Mouse (Mus musculus) heart, postnatal 0 days (tissue): ENCODE measurements around the gene Gabrb2. TPM values are rescaled to one million over a fixed set of nuclear protein-coding genes. Genes with fewer than 3 reads are reported as not detected.
A peak's percentile ranks its signal among the peaks of the same experiment; 100 is the strongest.

ENCODE experiments used
- ATAC-seq: fragments of 200-750 bp; cut with Nextera tagmentation; 2 replicates; pipeline ENCODE4 v1.8.0; 2017; ENCODE audit warnings: low read depth, moderate number of reproducible peaks, moderate library complexity; ENCODE audit not compliant: insufficient read depth
- DNase-seq: peaks from one replicate; pipeline ENCODE4 v3.0.0-alpha.2; 2016; ENCODE audit warnings: low spot score
- H3K27ac ChIP-seq: fragments of 300-500 bp; sonication (generic); 2 replicates; pipeline ENCODE4 v1.5.1; 2014; ENCODE audit warnings: low read depth, mild to moderate bottlenecking
- H3K27me3 ChIP-seq: fragments of 300-500 bp; sonication (generic); 2 replicates; pipeline ENCODE4 v1.6.1; 2014; ENCODE audit warnings: low read length, mixed read lengths; ENCODE audit not compliant: control insufficient read depth, insufficient read depth
- H3K36me3 ChIP-seq: fragments of 300-500 bp; sonication (generic); replicated peaks from 2 replicates; pipeline ENCODE4 v1.6.1; 2014; ENCODE audit warnings: low read length, mixed read lengths; ENCODE audit not compliant: control insufficient read depth, insufficient read depth
- H3K4me1 ChIP-seq: fragments of 300-500 bp; sonication (generic); 2 replicates; pipeline ENCODE4 v1.6.1; 2014; ENCODE audit warnings: antibody characterized with exemption; ENCODE audit not compliant: control insufficient read depth, insufficient read depth
- H3K4me2 ChIP-seq: fragments of 300-500 bp; sonication (generic); 2 replicates; pipeline ENCODE4 v1.6.1; 2014; ENCODE audit warnings: low read depth, mild to moderate bottlenecking, low read length, moderate library complexity
- H3K4me3 ChIP-seq: fragments of 300-500 bp; sonication (generic); 2 replicates; pipeline ENCODE4 v1.5.1; 2014; ENCODE audit warnings: low read depth, low read length
- H3K9ac ChIP-seq: fragments of 300-500 bp; sonication (generic); replicated peaks from 2 replicates; pipeline ENCODE4 v1.6.1; 2014; ENCODE audit warnings: low read depth, low read length, mixed read lengths
- H3K9me3 ChIP-seq: fragments of 300-500 bp; sonication (generic); replicated peaks from 2 replicates; pipeline ENCODE4 v1.6.1; 2016; ENCODE audit warnings: low read length; ENCODE audit not compliant: control insufficient read depth
- CTCF ChIP-seq: IDR thresholded peaks from 2 replicates; pipeline ENCODE4 v1.5.1; 2016; ENCODE audit warnings: antibody characterized with exemption, control low read depth, low read depth
- EP300 ChIP-seq: IDR thresholded peaks from 2 replicates; pipeline ENCODE4 v1.6.1; 2016; ENCODE audit warnings: antibody characterized with exemption, low read depth
- WGBS: fragments of 180-500 bp; shearing (Covaris S2); extraction: QIAGEN DNeasy Blood & Tissue Kit; methylation state at CpG from one replicate; pipeline ENCODE4 v1.1.7; 2014; 5-methylcytosine and 5-hydroxymethylcytosine counted together
- polyA plus RNA-seq: library from polyadenylated mRNA; unstranded; fragments of >200 nt; fragmentation: Nextera tagmentation; extraction: Ambion mirVana; gene quantifications from 2 replicates; pipeline ENCODE4 v1.2.1, GENCODE M21; 2015
- total RNA-seq: library from RNA; depleted of rRNA; stranded (reverse); fragments of >200 nt; gene quantifications from 2 replicates; pipeline ENCODE4 v1.2.3, GENCODE M21; 2014; ENCODE audit warnings: low replicate concordance

The Gabrb2 gene
- total and polyA plus RNA-seq, 2 experiments from 2014 or later: 0.11 to 0.18 TPM

- TF ChIP-seq CTCF: no peak
- TF ChIP-seq EP300: no peak
- Histone ChIP-seq H3K9me3 (no peaks in the 10 kb centered on the region), H3K27me3 (no peaks in the 10 kb centered on the region), H3K4me1 (no peaks in the 10 kb centered on the region), H3K36me3 (no peaks in the 10 kb centered on the region), H3K27ac (no peak overlapping the region), H3K4me2 (peak overlapping the region; percentile 96), H3K4me3 (peak overlapping the region; percentile 61), H3K9ac (peak overlapping the region; percentile 41)
- ATAC-seq (peak; percentile 57), DNase-seq (no peak)
- 0% methylated on average over 24 of the region's 40 CpGs for WGBS
Measured at GRCm38 (mm10) chr11:42419791-42420633, 455 bp downstream of the Gabrb2 start.

DNA sequence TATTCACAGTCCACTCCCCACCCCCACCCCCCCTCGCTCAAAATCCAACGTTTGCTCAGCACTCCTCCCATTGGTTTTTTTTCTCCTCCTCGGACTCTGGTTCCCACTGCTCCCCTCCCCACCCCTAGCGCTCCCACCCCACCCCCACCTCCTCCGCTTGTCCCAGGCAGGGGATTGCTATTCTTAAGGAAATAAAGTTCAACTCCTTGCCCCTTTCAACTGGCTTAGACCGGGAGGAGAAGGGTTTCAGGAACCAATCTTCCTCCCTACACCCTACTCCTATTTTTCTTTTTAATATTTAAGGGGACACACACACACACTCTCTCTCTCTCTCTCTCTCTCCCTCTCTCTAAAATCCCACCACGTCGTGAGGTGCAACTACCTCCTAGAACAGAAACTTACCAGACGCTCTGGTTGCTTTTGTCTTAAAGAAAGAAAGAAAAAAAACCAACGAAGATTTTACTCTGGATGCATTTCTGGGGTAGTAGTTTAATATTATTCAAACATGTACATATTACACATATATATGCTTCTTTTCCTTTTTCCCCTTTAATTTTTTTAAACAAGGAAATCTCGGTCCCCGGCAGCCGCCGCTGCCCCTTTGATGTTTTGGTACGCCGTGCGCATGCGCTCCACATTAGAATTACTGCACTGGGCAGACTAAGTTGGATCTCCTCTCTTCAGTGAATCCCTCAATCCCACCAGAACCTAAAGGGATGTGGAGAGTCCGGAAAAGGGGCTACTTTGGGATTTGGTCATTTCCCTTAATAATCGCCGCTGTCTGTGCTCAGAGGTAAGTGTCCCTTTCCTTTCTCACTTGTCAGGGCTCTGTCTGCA is 1.3 kb downstream of the Gabrb2 start:
- no peak overlapping the region for H3K27ac ChIP-seq
- no peaks in the 10 kb centered on the region for H3K36me3 ChIP-seq
- DNase-seq (peak; percentile 35), ATAC-seq (peak; percentile 24; the same call in 1 of the 2 replicates)
- H3K9me3 ChIP-seq: no peaks in the 10 kb centered on the region
- TF ChIP-seq EP300: no peak
- TF ChIP-seq CTCF: no peak
- no peaks in the 10 kb centered on the region for H3K4me1 ChIP-seq
- H3K4me2 ChIP-seq: peak overlapping the region; percentile 96
- WGBS: under 1% methylated on average over 21 of the region's 21 CpGs
- peak overlapping the region; percentile 41 for H3K9ac ChIP-seq
- H3K27me3 ChIP-seq: no peaks in the 10 kb centered on the region
- peak overlapping the region; percentile 61 for H3K4me3 ChIP-seq

- H3K4me3 ChIP-seq: no peak overlapping the region
- TF ChIP-seq EP300 (no peak), CTCF (peak; percentile 76)
- ATAC-seq (no peak), DNase-seq (peak; percentile 22)
- H3K4me2 ChIP-seq: no peak overlapping the region
- H3K36me3 ChIP-seq: no peaks in the 10 kb centered on the region
- H3K27me3 ChIP-seq: no peaks in the 10 kb centered on the region
- no peaks in the 10 kb centered on the region for H3K4me1 ChIP-seq
- H3K27ac ChIP-seq: no peak overlapping the region
- no peaks in the 10 kb centered on the region for H3K9me3 ChIP-seq
- WGBS: 0% methylated on average over 3 of the region's 3 CpGs
- H3K9ac ChIP-seq: no peak overlapping the region
Measured at GRCm38 (mm10) chr11:42423231-42423630, 3.7 kb downstream of the Gabrb2 start.

DNA sequence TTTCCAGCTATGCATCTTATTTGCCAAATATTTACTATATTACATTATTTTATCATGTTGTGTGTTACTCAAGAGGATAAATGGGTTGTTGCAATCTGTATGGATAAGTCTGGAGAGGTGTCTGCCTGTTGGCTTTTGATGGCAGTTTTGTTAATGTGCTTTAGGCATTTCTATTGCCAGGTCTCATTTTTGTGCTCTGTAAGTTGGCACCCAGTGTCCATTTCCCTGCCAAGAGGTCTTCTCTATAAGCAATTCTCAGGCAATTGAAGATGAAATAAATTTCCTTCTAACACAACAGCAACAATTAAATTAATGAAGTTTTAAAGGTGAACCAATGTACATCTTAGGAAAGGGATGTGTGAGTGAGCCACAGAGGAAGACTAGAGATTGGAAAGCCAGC is 11.9 kb downstream of the Gabrb2 start:
- Histone ChIP-seq H3K36me3 (no peaks in the 10 kb centered on the region), H3K4me2 (no peak overlapping the region), H3K9me3 (no peaks in the 10 kb centered on the region), H3K9ac (no peak overlapping the region), H3K4me3 (no peak overlapping the region), H3K27me3 (no peaks in the 10 kb centered on the region), H3K27ac (no peak overlapping the region), H3K4me1 (no peaks in the 10 kb centered on the region)
- DNase-seq (no peak), ATAC-seq (no peak)
- TF ChIP-seq CTCF (no peak), EP300 (no peak)

DNA sequence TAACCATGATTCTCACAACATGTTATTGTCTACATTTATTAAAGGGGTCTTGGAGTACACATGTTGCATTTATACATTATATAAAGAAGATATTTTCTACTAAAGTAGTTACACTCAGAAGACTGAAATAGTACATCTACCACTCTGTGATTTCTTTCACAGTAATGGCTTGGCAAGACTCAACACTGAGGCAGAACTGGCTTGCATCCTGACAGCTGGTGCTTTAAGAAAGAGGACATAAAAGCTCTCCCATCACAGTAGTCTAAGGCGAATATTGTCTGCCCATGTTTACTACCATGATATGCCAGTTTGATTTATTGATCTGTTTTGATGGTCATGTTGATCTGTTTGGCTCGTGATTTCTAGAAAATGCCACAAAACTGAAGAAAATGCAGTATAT is 19.4 kb downstream of the Gabrb2 start:
- no peak overlapping the region for H3K9ac ChIP-seq
- H3K4me2 ChIP-seq: no peak overlapping the region
- no peak for ATAC-seq
- TF ChIP-seq CTCF (no peak), EP300 (no peak)
- no peak overlapping the region for H3K27ac ChIP-seq
- H3K4me3 ChIP-seq: no peak overlapping the region
- no peaks in the 10 kb centered on the region for H3K9me3 ChIP-seq
- H3K27me3 ChIP-seq: no peaks in the 10 kb centered on the region
- no peak for DNase-seq
- WGBS: 65% methylated on average over 2 of the region's 2 CpGs
- H3K36me3 ChIP-seq: no peaks in the 10 kb centered on the region
- H3K4me1 ChIP-seq: no peaks in the 10 kb centered on the region
